Mouse (Mus musculus) thymus, adult 2 months (tissue): Measurements from ENCODE around the gene Nup188. TPM values are rescaled to one million over a fixed set of nuclear protein-coding genes. Genes with fewer than 3 reads are reported as not detected.
A peak's percentile ranks its signal among the peaks of the same experiment; 100 is the strongest.

Experiments used
- DNase-seq: peaks from one replicate; pipeline ENCODE4 v3.0.0; 2021
- H3K27ac ChIP-seq: fragments of 200-500 bp; 2 replicates; pipeline ENCODE4 v1.5.1; 2012; ENCODE audit warnings: low read length, control low read depth; ENCODE audit not compliant: control insufficient read depth, insufficient read depth
- H3K27me3 ChIP-seq: fragments of 200-500 bp; 2 replicates; pipeline ENCODE4 v1.6.1; 2012; ENCODE audit warnings: mild to moderate bottlenecking, low read length, moderate library complexity, mixed read lengths; ENCODE audit not compliant: control insufficient read depth, insufficient read depth
- H3K36me3 ChIP-seq: fragments of 200-500 bp; 2 replicates; pipeline ENCODE4 v1.6.1; 2012; ENCODE audit warnings: mild to moderate bottlenecking, low read length, moderate library complexity; ENCODE audit not compliant: control insufficient read depth, insufficient read depth
- H3K4me1 ChIP-seq: fragments of 200-500 bp; replicated peaks from 2 replicates; pipeline ENCODE4 v1.6.1; 2012; ENCODE audit warnings: low read length; ENCODE audit not compliant: control insufficient read depth, insufficient read depth
- H3K4me3 ChIP-seq: fragments of 200-500 bp; 2 replicates; pipeline ENCODE4 v1.5.1; 2012; ENCODE audit warnings: mild to moderate bottlenecking, low read length, control low read depth, moderate library complexity; ENCODE audit not compliant: control insufficient read depth, insufficient read depth
- CTCF ChIP-seq: fragments of 200-500 bp; IDR thresholded peaks from 2 replicates; pipeline ENCODE4 v1.5.1; 2012; ENCODE audit warnings: mild to moderate bottlenecking, control low read depth, low read length, moderate library complexity, borderline replicate concordance; ENCODE audit not compliant: control insufficient read depth, poor library complexity, insufficient read depth; ENCODE audit errors: extremely low read depth
- POLR2A ChIP-seq: fragments of 200-500 bp; IDR thresholded peaks from 2 replicates; pipeline ENCODE4 v1.6.1; 2012; ENCODE audit warnings: mild to moderate bottlenecking, low read length, control low read depth, moderate library complexity; ENCODE audit not compliant: control insufficient read depth, poor library complexity, insufficient read depth; ENCODE audit errors: extremely low read depth
- WGBS: fragments of 180-500 bp; shearing (Covaris S2); methylation state at CpG from one replicate; pipeline ENCODE4 v1.1.7; 2018; 5-methylcytosine and 5-hydroxymethylcytosine counted together
- polyA plus RNA-seq: library from polyadenylated mRNA; depleted of rRNA; stranded (reverse); fragments of >200 nt; gene quantifications from 2 replicates; pipeline ENCODE4 v1.2.3, GENCODE M21; 2012; rRNA removed

The Nup188 gene
- polyA plus RNA-seq, 1 experiment, result 77.4 TPM

- WGBS, result 94% methylated on average over 2 of the region's 2 CpGs
- Histone ChIP-seq H3K27ac (no peak overlapping the region), H3K4me3 (no peak overlapping the region), H3K4me1 (peaks cover 10% of the 10 kb centered on the region), H3K36me3 (no peaks in the 10 kb centered on the region), H3K27me3 (no peaks in the 10 kb centered on the region)
- TF ChIP-seq POLR2A, result no peak
- no peak for TF ChIP-seq CTCF
- no peak for DNase-seq
These were observed 102.8 kb downstream of the Nup188 start for GRCm38 (mm10) chr2:30389000-30389399.

- Histone ChIP-seq H3K4me1 (peaks cover 10% of the 10 kb centered on the region), H3K36me3 (no peaks in the 10 kb centered on the region), H3K27me3 (no peaks in the 10 kb centered on the region), H3K27ac (no peak within 1 kb of the TSS), H3K4me3 (peak within 1 kb of the TSS; percentile 61)
- under 1% methylated on average over 40 of the region's 40 CpGs for WGBS
- peak; percentile 62; the same call in 1 of the 2 replicates for TF ChIP-seq POLR2A
- 0 out of 2 replicates have a peak, but pooled peaks have one; percentile 58 for TF ChIP-seq CTCF
- DNase-seq, result peak; percentile 95
These were observed 105.9 kb downstream of the Nup188 start, which contains the start of gene Dolpp1 for GRCm38 (mm10) chr2:30392114-30392576. Dolpp1 (plus strand) TSS chr2:30392254.

GRCm38 (mm10) chr2:30392577-30393369 lies 106.6 kb downstream of the Nup188 start:
- Histone ChIP-seq H3K4me3 (peak overlapping the region; percentile 61), H3K4me1 (peaks cover 10% of the 10 kb centered on the region), H3K27ac (no peak overlapping the region), H3K36me3 (no peaks in the 10 kb centered on the region), H3K27me3 (no peaks in the 10 kb centered on the region)
- WGBS, result under 1% methylated on average over 54 of the region's 54 CpGs
- no peak for TF ChIP-seq POLR2A
- TF ChIP-seq CTCF, result no peak
- no peak for DNase-seq

- H3K4me3 ChIP-seq, result no peak overlapping the region; the same call in 1 of the 2 replicates
- 95% methylated on average over 1 of the region's 1 CpGs for WGBS
- no peak overlapping the region for H3K27ac ChIP-seq
- no peak for DNase-seq
- H3K36me3 ChIP-seq, result no peaks in the 10 kb centered on the region
- TF ChIP-seq CTCF (no peak), POLR2A (no peak)
- H3K4me1 ChIP-seq, result peaks cover 10% of the 10 kb centered on the region
- H3K27me3 ChIP-seq, result no peaks in the 10 kb centered on the region
These were observed 107.1 kb downstream of the Nup188 start for GRCm38 (mm10) chr2:30393370-30393656.

Other genes with a start within 250 kb of the Nup188 start
- 18.3 and 23.1 TPM in 2 replicates for gene Wdr34, start 237.5 kb upstream of the Nup188 start, polyA plus RNA-seq
- 71.7 and 103 TPM in 2 replicates for gene Set, start 229.0 kb upstream of the Nup188 start, polyA plus RNA-seq
- gene Pkn3, start 208.7 kb upstream of the Nup188 start, polyA plus RNA-seq, result 8.0 and 8.8 TPM in 2 replicates
- 146 and 160 TPM in 2 replicates for gene Zdhhc12, start 192.7 kb upstream of the Nup188 start, polyA plus RNA-seq
- 140 and 153 TPM in 2 replicates for gene Zer1, start 161.8 kb upstream of the Nup188 start, polyA plus RNA-seq
- gene Tbc1d13, start 152.7 kb upstream of the Nup188 start, polyA plus RNA-seq, result 92.3 and 92.9 TPM in 2 replicates
- 37.8 and 40.3 TPM in 2 replicates for gene Endog, start 114.9 kb upstream of the Nup188 start, polyA plus RNA-seq
- 41.9 and 44.9 TPM in 2 replicates for gene Spout1, start 107.9 kb upstream of the Nup188 start, polyA plus RNA-seq
- 32.3 and 35.3 TPM in 2 replicates for gene Kyat1, start 80.5 kb upstream of the Nup188 start, polyA plus RNA-seq
- 27.3 and 31.0 TPM in 2 replicates for gene Lrrc8a, start 48.7 kb upstream of the Nup188 start, polyA plus RNA-seq
- gene Gm28035, start 45.8 kb upstream of the Nup188 start, polyA plus RNA-seq, result 14.8 and 15.5 TPM in 2 replicates
- gene Phyhd1, start 20.2 kb upstream of the Nup188 start, polyA plus RNA-seq, result 10.7 and 18.1 TPM in 2 replicates
- not detected in 2 replicates for gene Gm28038, start 5.4 kb upstream of the Nup188 start, polyA plus RNA-seq
- 20.0 and 22.1 TPM in 2 replicates for gene Dolk, start 63 bp upstream of the Nup188 start, polyA plus RNA-seq
- 253 and 265 TPM in 2 replicates for gene Sh3glb2, start 72.9 kb downstream of the Nup188 start, polyA plus RNA-seq
- 25.8 and 28.7 TPM in 2 replicates for gene Miga2, start 77.8 kb downstream of the Nup188 start, polyA plus RNA-seq
- 97.2 and 98.9 TPM in 2 replicates for gene Dolpp1, start 105.9 kb downstream of the Nup188 start, polyA plus RNA-seq
- gene Crat, start 129.4 kb downstream of the Nup188 start, polyA plus RNA-seq, result 93.9 and 96.4 TPM in 2 replicates
- gene Ptpa, start 129.6 kb downstream of the Nup188 start, polyA plus RNA-seq, result 180 and 227 TPM in 2 replicates
- gene Ier5l, start 187.8 kb downstream of the Nup188 start, polyA plus RNA-seq, result 7.2 and 7.7 TPM in 2 replicates